Mouse (Mus musculus) forebrain, embryonic 16.5 days (tissue): ENCODE measurements around the gene Aldh1l1. TPM values are rescaled to one million over a fixed set of nuclear protein-coding genes. Genes with fewer than 3 reads are reported as not detected.

ENCODE experiments used
- ATAC-seq: fragments of 200-750 bp; cut with Nextera tagmentation; 2 replicates; pipeline ENCODE4 v1.8.0; 2017; ENCODE audit warnings: mild to moderate bottlenecking, moderate library complexity
- H3K27ac ChIP-seq: fragments of 300-500 bp; sonication (generic); 2 replicates; pipeline ENCODE4 v1.5.1; 2014; ENCODE audit warnings: low read length, control low read depth
- H3K27me3 ChIP-seq: fragments of 300-500 bp; sonication (generic); replicated peaks from 2 replicates; pipeline ENCODE4 v1.6.1; 2014; ENCODE audit warnings: low read length; ENCODE audit not compliant: control insufficient read depth, insufficient read depth
- H3K36me3 ChIP-seq: fragments of 300-500 bp; sonication (generic); 2 replicates; pipeline ENCODE4 v1.6.1; 2014; ENCODE audit not compliant: control insufficient read depth, insufficient read depth
- H3K4me1 ChIP-seq: fragments of 300-500 bp; sonication (generic); replicated peaks from 2 replicates; pipeline ENCODE4 v1.6.1; 2014; ENCODE audit warnings: low read length; ENCODE audit not compliant: control insufficient read depth, insufficient read depth
- H3K4me2 ChIP-seq: fragments of 300-500 bp; sonication (generic); 2 replicates; pipeline ENCODE4 v1.6.1; 2014; ENCODE audit warnings: mild to moderate bottlenecking, low read length, control low read depth
- H3K4me3 ChIP-seq: fragments of 300-500 bp; sonication (generic); replicated peaks from 2 replicates; pipeline ENCODE4 v1.5.1; 2014; ENCODE audit warnings: mild to moderate bottlenecking, low read length, control low read depth
- H3K9ac ChIP-seq: fragments of 300-500 bp; sonication (generic); replicated peaks from 2 replicates; pipeline ENCODE4 v1.6.1; 2014; ENCODE audit warnings: low read depth, low read length, control low read depth
- H3K9me3 ChIP-seq: fragments of 300-500 bp; sonication (generic); 2 replicates; pipeline ENCODE4 v1.6.1; 2016; ENCODE audit warnings: low read length; ENCODE audit not compliant: control insufficient read depth
- WGBS: fragments of 180-500 bp; shearing (Covaris S2); extraction: QIAGEN DNeasy Blood & Tissue Kit; methylation state at CpG from one replicate; pipeline ENCODE4 v1.1.7; 2014; 5-methylcytosine and 5-hydroxymethylcytosine counted together
- polyA plus RNA-seq: library from polyadenylated mRNA; unstranded; fragments of >200 nt; fragmentation: Nextera tagmentation; extraction: Ambion mirVana; gene quantifications from 2 replicates; pipeline ENCODE4 v1.2.1, GENCODE M21; 2015

Gene Aldh1l1
- polyA plus RNA-seq, 1 experiment from 2014 or later, result 33.3 TPM

DNA sequence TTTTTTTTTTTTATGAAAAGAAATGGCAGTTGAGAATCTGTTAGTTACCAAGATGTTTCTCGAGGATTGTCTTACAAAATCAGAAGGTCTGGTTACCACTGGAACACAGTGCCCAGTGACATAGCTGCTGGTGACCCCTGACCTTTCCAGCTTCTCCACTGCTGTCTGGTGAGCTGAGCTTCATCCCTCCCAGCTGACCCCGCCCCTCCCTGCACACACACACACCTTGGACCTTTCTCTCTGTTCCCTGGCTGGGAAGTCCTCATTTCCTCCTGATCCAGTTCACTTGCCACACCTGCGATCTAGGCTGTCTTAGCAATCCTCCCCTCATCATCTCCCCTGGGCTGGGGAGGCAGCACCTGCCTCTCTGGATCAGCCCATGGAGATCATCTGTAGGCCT is 60.0 kb downstream of the Aldh1l1 start:
- Histone ChIP-seq H3K4me1 (no peaks in the 10 kb centered on the region; the same call in 1 of the 2 replicates), H3K4me2 (no peak overlapping the region), H3K36me3 (no peaks in the 10 kb centered on the region), H3K4me3 (no peak overlapping the region), H3K27me3 (no peaks in the 10 kb centered on the region), H3K9me3 (no peaks in the 10 kb centered on the region), H3K27ac (no peak overlapping the region), H3K9ac (no peak overlapping the region)
- no peak for ATAC-seq
- WGBS, result 69% methylated on average over 3 of the region's 3 CpGs

DNA sequence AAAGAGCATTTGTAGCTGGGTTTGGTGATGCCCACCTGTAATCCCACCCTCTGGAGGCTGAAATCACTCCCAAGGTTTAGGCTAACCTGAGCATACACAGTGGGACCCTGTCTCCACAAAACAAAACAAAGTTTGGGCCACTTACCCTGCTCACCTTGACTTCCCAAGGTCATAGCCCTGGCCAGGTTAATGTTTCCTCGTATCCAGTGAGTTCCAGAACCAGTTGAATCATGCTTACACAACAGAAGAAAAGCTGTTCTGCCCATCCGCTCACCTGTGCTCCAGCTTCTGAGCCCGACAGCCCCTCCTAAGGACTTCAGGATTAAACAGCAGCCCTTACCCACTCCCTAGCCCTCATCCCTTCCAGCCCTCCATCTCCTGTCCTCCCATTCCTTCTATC is 60.8 kb downstream of the Aldh1l1 start:
- no peak for ATAC-seq
- Histone ChIP-seq H3K4me3 (no peak overlapping the region), H3K4me2 (no peak overlapping the region), H3K4me1 (no peaks in the 10 kb centered on the region; the same call in 1 of the 2 replicates), H3K9me3 (no peaks in the 10 kb centered on the region), H3K9ac (no peak overlapping the region), H3K27me3 (no peaks in the 10 kb centered on the region), H3K36me3 (no peaks in the 10 kb centered on the region), H3K27ac (no peak overlapping the region)
- 83% methylated on average over 3 of the region's 3 CpGs for WGBS

DNA sequence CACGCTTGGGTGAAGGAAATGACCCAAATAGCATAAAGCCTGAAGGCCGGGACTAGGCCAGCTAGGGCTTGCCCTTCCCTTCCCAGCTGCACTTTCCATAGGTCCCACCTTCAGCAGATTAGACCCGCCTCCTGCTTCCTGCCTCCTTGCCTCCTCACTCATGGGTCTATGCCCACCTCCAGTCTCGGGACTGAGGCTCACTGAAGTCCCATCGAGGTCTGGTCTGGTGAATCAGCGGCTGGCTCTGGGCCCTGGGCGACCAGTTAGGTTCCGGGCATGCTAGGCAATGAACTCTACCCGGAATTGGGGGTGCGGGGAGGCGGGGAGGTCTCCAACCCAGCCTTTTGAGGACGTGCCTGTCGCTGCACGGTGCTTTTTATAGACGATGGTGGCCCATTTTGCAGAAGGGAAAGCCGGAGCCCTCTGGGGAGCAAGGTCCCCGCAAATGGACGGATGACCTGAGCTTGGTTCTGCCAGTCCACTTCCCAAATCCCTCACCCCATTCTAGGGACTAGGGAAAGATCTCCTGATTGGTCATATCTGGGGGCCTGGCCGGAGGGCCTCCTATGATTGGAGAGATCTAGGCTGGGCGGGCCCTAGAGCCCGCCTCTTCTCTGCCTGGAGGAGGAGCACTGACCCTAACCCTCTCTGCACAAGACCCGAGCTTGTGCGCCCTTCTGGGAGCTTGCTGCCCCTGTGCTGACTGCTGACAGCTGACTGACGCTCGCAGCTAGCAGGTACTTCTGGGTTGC is 64.1 kb downstream of the Aldh1l1 start:
- H3K27ac ChIP-seq, result no peak overlapping the region
- no peaks in the 10 kb centered on the region; the same call in 1 of the 2 replicates for H3K4me1 ChIP-seq
- no peaks in the 10 kb centered on the region for H3K36me3 ChIP-seq
- no peaks in the 10 kb centered on the region for H3K9me3 ChIP-seq
- 14% methylated on average over 25 of the region's 25 CpGs for WGBS
- peak overlapping the region; percentile 15 for H3K4me2 ChIP-seq
- H3K9ac ChIP-seq, result no peak overlapping the region
- peak overlapping the region; percentile 5 for H3K4me3 ChIP-seq
- H3K27me3 ChIP-seq, result no peaks in the 10 kb centered on the region
- peak; percentile 97 for ATAC-seq

DNA sequence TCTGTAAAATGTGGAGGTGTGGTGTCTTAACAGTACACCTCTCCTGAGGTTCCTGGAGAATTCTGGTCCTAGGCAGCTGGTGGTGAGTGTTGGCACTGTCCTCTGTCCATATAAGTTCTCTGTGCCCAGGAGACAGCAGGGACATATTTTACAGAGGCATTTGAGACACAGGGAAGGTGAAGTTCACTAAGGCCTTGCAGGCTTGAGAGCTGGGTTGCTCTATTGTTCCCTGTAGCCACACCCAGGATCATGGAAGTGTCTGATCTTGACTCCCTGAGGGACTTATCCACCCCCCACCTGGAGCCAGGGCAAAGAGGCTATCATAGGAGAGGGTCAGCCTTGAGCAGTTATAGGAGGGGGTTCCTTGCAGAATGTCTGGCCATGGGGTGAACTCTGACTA is 65.0 kb downstream of the Aldh1l1 start:
- Histone ChIP-seq H3K27me3 (no peaks in the 10 kb centered on the region), H3K27ac (no peak overlapping the region), H3K4me2 (peak overlapping the region; percentile 23; the same call in 1 of the 2 replicates), H3K4me1 (no peaks in the 10 kb centered on the region; the same call in 1 of the 2 replicates), H3K9me3 (no peaks in the 10 kb centered on the region), H3K9ac (peak overlapping the region; percentile 29), H3K36me3 (no peaks in the 10 kb centered on the region), H3K4me3 (peak overlapping the region; percentile 5)
- ATAC-seq, result no peak

DNA sequence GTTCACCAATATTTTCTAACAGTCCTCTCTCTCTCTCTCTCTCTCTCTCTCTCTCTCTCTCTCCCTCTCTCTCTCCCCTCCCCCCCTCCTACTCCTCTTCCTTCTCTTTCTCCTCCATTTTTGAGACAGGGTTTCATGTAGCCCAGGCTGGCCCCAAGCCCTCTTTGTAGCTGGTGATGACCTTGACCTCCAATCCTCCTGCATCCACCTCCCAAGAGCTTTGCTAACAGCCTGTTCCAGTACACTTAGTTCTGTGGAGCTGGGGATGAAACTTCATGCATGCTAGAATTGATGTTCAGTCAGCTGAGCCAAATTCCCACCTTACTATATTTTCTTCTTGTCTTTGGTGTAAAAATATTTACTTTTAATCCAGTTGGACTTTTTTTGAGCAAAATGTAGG is 67.0 kb downstream of the Aldh1l1 start:
- no peaks in the 10 kb centered on the region; the same call in 1 of the 2 replicates for H3K4me1 ChIP-seq
- no peak overlapping the region for H3K4me3 ChIP-seq
- H3K27me3 ChIP-seq, result no peaks in the 10 kb centered on the region

DNA sequence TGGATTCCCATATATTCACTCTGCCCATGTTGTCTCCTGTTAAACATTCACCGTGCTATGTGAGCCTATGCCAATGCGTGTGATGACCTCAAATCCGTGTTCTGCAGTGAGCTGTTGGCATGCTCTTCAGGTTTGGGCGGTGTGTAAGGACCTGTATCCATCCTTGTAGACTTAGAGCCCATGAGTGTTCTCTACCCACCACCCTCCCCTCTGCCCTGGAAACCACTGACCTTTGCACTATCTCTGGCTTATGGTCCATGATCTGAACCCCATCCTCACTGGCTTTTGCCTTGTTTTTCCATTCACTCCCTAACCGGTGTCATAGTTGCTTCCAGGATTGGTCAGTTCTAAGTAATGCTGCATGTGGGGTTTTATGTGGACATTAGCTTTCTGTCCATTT is 67.5 kb downstream of the Aldh1l1 start:
- Histone ChIP-seq H3K27ac (no peak overlapping the region), H3K36me3 (no peaks in the 10 kb centered on the region), H3K4me2 (no peak overlapping the region), H3K9me3 (no peaks in the 10 kb centered on the region), H3K4me1 (no peaks in the 10 kb centered on the region; the same call in 1 of the 2 replicates), H3K4me3 (no peak overlapping the region), H3K9ac (no peak overlapping the region), H3K27me3 (no peaks in the 10 kb centered on the region)
- WGBS, result 94% methylated on average over 5 of the region's 5 CpGs
- ATAC-seq, result no peak

More for the DNA sequence above, 67.0 kb downstream of the Aldh1l1 start:
- H3K4me2 ChIP-seq, result no peak overlapping the region
- no peak overlapping the region for H3K9ac ChIP-seq
- no peaks in the 10 kb centered on the region for H3K9me3 ChIP-seq
- ATAC-seq, result no peak
- H3K27ac ChIP-seq, result no peak overlapping the region
- no peaks in the 10 kb centered on the region for H3K36me3 ChIP-seq

DNA sequence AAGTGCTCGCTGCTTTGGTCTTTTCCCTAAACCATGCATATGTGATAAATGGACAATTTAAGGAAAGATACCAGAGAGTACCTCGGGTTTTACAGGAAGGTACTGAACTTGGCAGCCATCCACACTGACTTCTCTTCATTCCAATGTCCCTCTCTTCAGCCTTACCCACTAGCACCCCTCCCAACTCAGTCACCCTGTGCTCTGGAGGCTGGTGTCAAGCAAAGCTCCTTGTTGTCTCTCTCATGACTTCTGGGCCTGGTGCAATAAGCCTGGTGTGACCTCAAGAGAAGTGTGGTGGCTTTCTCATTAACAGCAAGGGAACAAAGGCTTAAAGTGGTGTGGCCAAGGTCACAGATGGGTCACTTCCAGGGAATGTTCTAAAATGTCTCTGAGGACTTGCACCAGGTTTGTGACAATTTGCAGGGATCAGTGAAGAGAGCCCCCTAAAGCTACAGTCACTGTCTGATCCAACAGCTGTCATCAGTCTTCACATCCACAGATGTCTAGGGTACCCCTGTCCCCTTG is 70.4 kb downstream of the Aldh1l1 start:
- Histone ChIP-seq H3K36me3 (no peaks in the 10 kb centered on the region), H3K9me3 (no peaks in the 10 kb centered on the region), H3K27me3 (no peaks in the 10 kb centered on the region), H3K27ac (no peak overlapping the region), H3K4me1 (peaks cover 5% of the 10 kb centered on the region), H3K4me3 (no peak overlapping the region), H3K4me2 (no peak overlapping the region), H3K9ac (no peak overlapping the region)
- no peak for ATAC-seq
- 68% methylated on average over 2 of the region's 2 CpGs for WGBS

DNA sequence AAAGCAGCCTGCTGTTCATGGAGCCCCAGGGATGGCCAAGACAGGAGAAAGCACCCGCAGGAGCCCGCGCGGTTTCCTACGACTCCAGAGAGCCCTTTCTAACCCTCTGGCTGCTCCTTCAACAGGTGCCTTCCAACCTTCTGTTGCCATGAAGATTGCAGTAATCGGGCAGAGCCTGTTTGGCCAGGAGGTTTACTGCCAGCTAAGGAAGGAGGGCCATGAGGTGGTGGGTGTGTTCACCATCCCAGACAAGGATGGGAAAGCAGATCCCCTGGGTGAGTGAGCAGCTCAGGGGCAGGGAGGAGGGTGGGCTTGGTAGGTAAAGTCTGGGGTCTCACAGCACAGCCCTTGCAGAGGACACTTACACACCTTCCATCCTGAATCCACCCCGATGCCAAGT is 70.8 kb downstream of the Aldh1l1 start:
- Histone ChIP-seq H3K4me3 (no peak overlapping the region), H3K4me2 (no peak overlapping the region), H3K27me3 (no peaks in the 10 kb centered on the region), H3K9ac (no peak overlapping the region), H3K36me3 (no peaks in the 10 kb centered on the region), H3K9me3 (no peaks in the 10 kb centered on the region), H3K27ac (no peak overlapping the region), H3K4me1 (peaks cover 5% of the 10 kb centered on the region)
- 91% methylated on average over 7 of the region's 7 CpGs for WGBS
- ATAC-seq, result no peak

DNA sequence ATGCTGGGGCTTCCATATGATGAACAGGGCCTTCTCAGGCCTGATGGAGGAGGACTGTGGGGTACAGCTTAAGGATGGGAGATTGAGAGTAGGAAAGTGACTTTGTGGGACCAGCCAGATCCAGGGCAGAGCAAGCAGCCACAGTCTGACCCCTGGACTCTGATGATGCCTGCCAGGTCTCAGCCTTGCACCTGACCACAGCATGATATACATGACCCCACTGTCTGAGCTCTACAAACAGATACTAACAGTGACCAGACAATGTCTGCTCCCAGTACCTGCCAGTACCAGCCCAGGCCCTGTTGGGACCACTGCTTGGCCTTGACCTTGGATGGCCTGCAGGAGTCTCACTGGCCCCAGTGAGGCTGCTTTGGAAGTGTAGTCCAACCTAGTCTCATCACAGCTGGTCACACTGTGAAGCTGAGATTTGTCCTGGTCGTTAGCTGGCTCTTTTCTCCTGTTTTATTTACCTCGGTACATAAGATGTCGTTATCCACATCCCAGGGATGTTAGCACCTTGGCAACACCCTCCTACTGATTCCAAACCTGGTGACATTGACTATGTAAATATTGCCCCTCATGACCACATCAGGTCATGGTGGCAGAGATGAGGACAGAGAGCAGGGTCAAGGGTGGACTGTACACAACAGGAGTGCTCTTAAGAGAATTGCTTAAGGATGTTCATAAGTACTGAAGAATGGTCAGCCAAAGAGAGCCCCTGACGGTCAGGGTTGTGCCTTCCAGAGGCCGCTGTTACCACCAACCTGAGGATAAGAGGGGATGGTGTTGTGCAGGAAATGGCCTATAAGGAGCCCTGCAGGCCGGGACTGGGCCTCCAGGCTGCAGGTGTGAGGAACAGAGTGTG is 71.8 kb downstream of the Aldh1l1 start:
- no peaks in the 10 kb centered on the region for H3K36me3 ChIP-seq
- ATAC-seq, result no peak
- H3K27ac ChIP-seq, result no peak overlapping the region
- no peak overlapping the region for H3K9ac ChIP-seq
- no peak overlapping the region for H3K4me3 ChIP-seq
- H3K27me3 ChIP-seq, result no peaks in the 10 kb centered on the region
- WGBS, result 72% methylated on average over 6 of the region's 6 CpGs
- no peaks in the 10 kb centered on the region for H3K9me3 ChIP-seq
- no peak overlapping the region for H3K4me2 ChIP-seq
- H3K4me1 ChIP-seq, result peaks cover 5% of the 10 kb centered on the region
